Mouse (Mus musculus) liver, adult 2 months (tissue): ENCODE measurements around the gene Sap30.

Experiments
- CTCF ChIP-seq: fragments of 200-500 bp; IDR thresholded peaks from 2 replicates; pipeline ENCODE4 v1.5.1; 2011; ENCODE audit warnings: low read depth, low read length, control low read depth
- POLR2A ChIP-seq: fragments of 200-500 bp; IDR thresholded peaks from 2 replicates; pipeline ENCODE4 v1.6.1; 2011; ENCODE audit warnings: low read length, control low read depth; ENCODE audit not compliant: insufficient read depth; ENCODE audit errors: extremely low read depth

GRCm38 (mm10) chr8:57507556-57508063, 19.9 kb upstream of the Sap30 start:
- TF ChIP-seq CTCF: no peak
- no peak for TF ChIP-seq POLR2A
